Comparison of ENCODE assay signal across 8 mouse cellular contexts in genomic region chr7:127842001-127842718, GRCm38 (mm10). TPM values are rescaled to one million over a fixed set of nuclear protein-coding genes. Genes with fewer than 3 reads are reported as not detected.
DNase-seq lines count a peak whose midpoint lies in the region; TF ChIP-seq lines count a peak whose summit lies in the region.

No protein-coding gene starts in this region.

- peak overlapping the region; percentile 89 for H3K27ac ChIP-seq in embryonic fibroblast, embryonic 13.5 days (ENCODE audit: insufficient read depth, low read length)

- TF ChIP-seq POLR2A in embryonic fibroblast, embryonic 13.5 days (IDR thresholded peaks at IDR 0.05; ENCODE audit: low read depth, low read length), result peak; percentile 94

- H3ac ChIP-seq in C2C12 (ENCODE audit: control insufficient read depth, insufficient read length, low read depth), result peak overlapping the region; percentile 95

- H3K4me3 ChIP-seq in C2C12 (ENCODE audit: insufficient read depth, poor library complexity, severe bottlenecking), result peak overlapping the region; percentile 74
- H3K4me3 ChIP-seq in embryonic fibroblast, embryonic 13.5 days (ENCODE audit: insufficient read depth, low read length), result peak overlapping the region; percentile 94

- H3K27me3 ChIP-seq in C2C12 (ENCODE audit: control insufficient read depth, insufficient read depth, insufficient read length), result no peaks in the 10 kb centered on the region

- H3K79me2 ChIP-seq in C2C12 (ENCODE audit: control insufficient read depth, insufficient read depth), result peaks cover 12% of the 10 kb centered on the region

- peaks cover 35% of the 10 kb centered on the region for H3K36me3 ChIP-seq in C2C12 (ENCODE audit: control insufficient read depth, insufficient read depth)

- peaks cover 2% of the 10 kb centered on the region for H3K79me3 ChIP-seq in C2C12 (ENCODE audit: low read depth)

- no peak for TF ChIP-seq CTCF in C2C12 (IDR thresholded peaks at IDR 0.05; ENCODE audit: control insufficient read depth, insufficient read depth, insufficient read length)
- TF ChIP-seq CTCF in embryonic fibroblast, embryonic 13.5 days (IDR thresholded peaks at IDR 0.05; ENCODE audit: borderline replicate concordance, insufficient read depth, low read length), result no peak

- peak; percentile 94 for DNase-seq in brain, adult 2 months (ENCODE audit: low read depth, low spot score)
- peak; percentile 82 to 83 for DNase-seq in heart, adult 9 months (ENCODE audit: low spot score in 2 of 2)
- DNase-seq in kidney, adult 9 months, result peak; percentile 92
- peak; percentile 84 for DNase-seq in liver
- DNase-seq in monocyte, adult 2 months (ENCODE audit: low read depth in 1 of 2, low spot score in 2 of 2), result peak; percentile 45 to 57
- DNase-seq in spleen, postnatal 14 days (ENCODE audit: low spot score in 2 of 2), result peak; percentile 54 to 73

- H3K4me1 ChIP-seq in embryonic fibroblast, embryonic 13.5 days (ENCODE audit: control insufficient read depth, insufficient read depth, low read length), result no peaks in the 10 kb centered on the region

TF ChIP-seq in C2C12, 6 proteins besides CTCF, POLR2A, EP300 and RAD21:
- TF ChIP-seq MYOG (IDR thresholded peaks at IDR 0.05; ENCODE audit: control insufficient read depth, extremely low read depth, insufficient read length) (no peak), USF1 (IDR thresholded peaks at IDR 0.05; ENCODE audit: low read depth) (no peak), FOSL1 (IDR thresholded peaks at IDR 0.05; ENCODE audit: insufficient read depth, low read length, poor library complexity, severe bottlenecking) (no peak), MAX (IDR thresholded peaks at IDR 0.05) (no peak), CEBPB (IDR thresholded peaks at IDR 0.05; ENCODE audit: low read depth) (no peak), MYOD1 (IDR thresholded peaks at IDR 0.05; ENCODE audit: control insufficient read depth, insufficient read length, low read depth) (no peak)

RNA-seq across cellular contexts. Expression of gene Stx1b, which starts 17.8 kb away (rescaled TPM):
- 0.01 TPM for polyA plus RNA-seq in C2C12 (2012; fragmentation: generic; extraction: Trizol)
- polyA plus RNA-seq in embryonic fibroblast, embryonic 13.5 days (2011; ENCODE audit: insufficient read length, low read depth, missing spikeins), result 1.8 and 4.4 TPM in 2 replicates

RNA-seq across cellular contexts. Expression of gene Stx4a, which starts 18.1 kb away (rescaled TPM):
- 50.8 TPM for polyA plus RNA-seq in C2C12 (2012; fragmentation: generic; extraction: Trizol)
- 70.3 and 90.0 TPM in 2 replicates for polyA plus RNA-seq in embryonic fibroblast, embryonic 13.5 days (2011; ENCODE audit: insufficient read length, low read depth, missing spikeins)

RNA-seq across cellular contexts. Expression of gene Zfp646, which starts 33.9 kb away (rescaled TPM):
- polyA plus RNA-seq in C2C12 (2012; fragmentation: generic; extraction: Trizol), result 15.2 TPM
- 18.4 and 20.1 TPM in 2 replicates for polyA plus RNA-seq in embryonic fibroblast, embryonic 13.5 days (2011; ENCODE audit: insufficient read length, low read depth, missing spikeins)

RNA-seq across cellular contexts. Expression of gene Zfp668, which starts 34.5 kb away (rescaled TPM):
- 12.1 TPM for polyA plus RNA-seq in C2C12 (2012; fragmentation: generic; extraction: Trizol)
- polyA plus RNA-seq in embryonic fibroblast, embryonic 13.5 days (2011; ENCODE audit: insufficient read length, low read depth, missing spikeins), result 8.9 and 15.6 TPM in 2 replicates

RNA-seq across cellular contexts. Expression of gene Hsd3b7, which starts 41.8 kb away (rescaled TPM):
- polyA plus RNA-seq in C2C12 (2012; fragmentation: generic; extraction: Trizol), result 8.3 TPM
- polyA plus RNA-seq in embryonic fibroblast, embryonic 13.5 days (2011; ENCODE audit: insufficient read length, low read depth, missing spikeins), result 8.0 and 9.4 TPM in 2 replicates

Comparison
In these comparisons a context has a peak if more than half of its experiments do, and no peak if none do; other contexts are left out.
1. Peak in every context shown above with its lines: DNase-seq, H3K4me3 ChIP-seq and H3K27ac ChIP-seq.